Mouse (Mus musculus) ovary, adult 18-20 months (tissue): ENCODE results near the gene Gm20388.

Experiments used
- DNase-seq: peaks from one replicate; pipeline ENCODE4 v3.0.0; 2022; ENCODE audit warnings: low spot score, mixed read lengths

Gene Gm20388

GRCm38 (mm10) chr8:121213236-121213635, 1302.6 kb downstream of the Gm20388 start:
- DNase-seq = no peak

GRCm38 (mm10) chr8:121213651-121214050, 1303.0 kb downstream of the Gm20388 start:
- DNase-seq = no peak

- no peak for DNase-seq
These were observed 1304.3 kb downstream of the Gm20388 start for GRCm38 (mm10) chr8:121214975-121215374.

DNA sequence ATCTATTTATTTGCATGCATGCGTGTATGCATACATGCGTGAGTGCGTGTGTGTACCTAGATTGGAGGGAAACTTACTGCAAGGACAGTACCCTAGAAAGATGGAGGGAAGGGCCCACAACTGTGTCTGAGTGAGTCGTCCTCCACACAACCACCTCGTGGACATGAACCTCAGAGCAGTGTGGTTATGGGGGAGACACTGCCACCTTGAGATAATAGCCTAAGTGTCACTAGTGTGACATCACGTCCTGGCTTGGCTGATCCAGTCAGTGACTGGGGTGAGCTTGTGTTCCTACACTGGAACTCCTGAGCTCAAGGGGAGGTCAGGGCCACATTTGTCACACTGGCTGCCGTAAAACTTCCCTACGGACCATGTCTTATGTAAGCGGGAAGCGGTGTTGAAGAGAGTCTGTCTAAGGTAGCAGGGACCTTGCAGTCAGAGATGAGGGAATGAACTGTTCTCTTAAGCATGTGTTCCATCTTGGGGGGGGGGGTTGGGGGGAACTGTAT, 1305.9 kb downstream of the Gm20388 start:
- no peak for DNase-seq

DNA sequence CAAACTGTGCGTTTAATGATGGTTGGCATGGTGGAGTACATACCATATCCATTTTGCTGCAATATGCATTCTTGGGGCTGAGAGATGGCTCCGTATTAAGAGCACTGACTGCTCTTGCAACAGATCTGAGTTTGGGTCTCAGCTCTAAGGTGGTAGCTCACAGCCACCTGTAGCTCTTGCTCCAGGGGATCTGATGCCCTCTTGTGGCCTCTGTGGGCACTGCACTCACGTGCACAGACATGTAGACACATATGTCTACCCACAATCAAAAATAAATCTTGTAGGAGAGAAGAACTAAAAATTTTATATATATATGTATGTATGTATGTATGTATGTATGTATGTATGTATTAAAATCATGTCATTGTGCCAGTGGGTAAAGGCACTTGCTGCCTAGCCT, 1307.8 kb downstream of the Gm20388 start:
- DNase-seq = no peak

GRCm38 (mm10) chr8:121220103-121220899, 1309.7 kb downstream of the Gm20388 start:
- DNase-seq = no peak

GRCm38 (mm10) chr8:121224709-121225108, 1314.1 kb downstream of the Gm20388 start:
- DNase-seq = no peak

DNA sequence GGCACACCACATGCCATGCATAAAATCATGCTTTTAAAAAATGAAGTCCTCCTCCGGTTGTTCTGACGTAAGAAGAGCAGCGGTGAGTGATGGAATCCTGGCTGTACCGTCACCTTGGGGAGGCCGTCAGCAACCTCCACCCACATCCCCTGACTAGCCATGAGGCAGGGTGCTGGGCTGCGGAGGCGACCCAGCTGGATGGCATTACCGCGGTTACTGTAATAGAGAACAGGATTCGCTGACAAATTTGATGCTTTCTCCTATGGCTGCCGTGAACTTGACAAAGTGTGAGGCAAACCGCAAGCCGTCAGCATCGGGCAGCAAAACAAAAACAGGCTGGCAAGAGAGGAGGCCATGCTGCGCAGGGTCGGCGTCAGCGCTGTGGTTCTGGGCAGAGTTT, 1317.1 kb downstream of the Gm20388 start:
- no peak for DNase-seq

GRCm38 (mm10) chr8:121228892-121229291, 1318.3 kb downstream of the Gm20388 start:
- DNase-seq = no peak

- DNase-seq = no peak
These were observed 1318.9 kb downstream of the Gm20388 start for GRCm38 (mm10) chr8:121229550-121229949.

DNA sequence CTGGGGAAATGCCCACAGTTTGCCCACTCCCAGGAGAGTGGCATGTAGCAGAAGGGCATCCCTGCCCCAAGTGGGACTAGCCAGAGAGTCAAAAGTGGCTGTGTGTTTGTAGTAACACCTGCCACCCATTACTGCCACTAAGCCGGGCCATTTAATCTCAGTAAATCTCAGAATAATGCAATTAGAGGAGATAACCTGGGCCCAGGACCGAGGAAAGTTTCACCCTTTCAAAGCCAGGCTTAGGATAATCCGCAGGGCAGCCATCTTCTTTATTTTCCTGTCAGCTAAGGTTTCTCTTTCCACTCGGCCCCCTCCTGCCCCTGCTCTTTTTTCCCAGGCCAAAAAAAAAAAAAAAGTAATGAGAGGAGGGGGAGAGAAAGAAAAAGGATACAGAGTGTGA, 1322.6 kb downstream of the Gm20388 start:
- DNase-seq = no peak

GRCm38 (mm10) chr8:121234915-121235314, 1324.3 kb downstream of the Gm20388 start:
- DNase-seq = no peak

DNA sequence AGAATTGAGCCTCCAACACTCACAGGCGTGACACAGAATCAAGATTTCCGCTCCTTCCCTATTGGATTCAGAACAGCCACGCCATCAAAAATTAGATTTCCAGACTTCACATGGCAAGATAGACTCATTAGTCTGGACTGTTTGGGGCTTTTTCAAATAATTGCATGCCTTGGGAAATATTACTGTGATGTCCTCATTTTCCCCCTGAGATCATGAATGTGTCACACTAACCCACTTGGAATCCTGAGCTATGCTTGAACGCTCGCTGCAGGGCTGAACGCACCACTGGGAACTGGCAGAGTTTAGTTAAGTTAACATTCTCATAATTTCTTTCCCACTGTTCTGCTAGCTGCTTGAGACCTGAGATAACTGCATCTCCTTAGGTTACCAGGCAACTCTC, 1329.0 kb downstream of the Gm20388 start:
- DNase-seq = no peak

DNA sequence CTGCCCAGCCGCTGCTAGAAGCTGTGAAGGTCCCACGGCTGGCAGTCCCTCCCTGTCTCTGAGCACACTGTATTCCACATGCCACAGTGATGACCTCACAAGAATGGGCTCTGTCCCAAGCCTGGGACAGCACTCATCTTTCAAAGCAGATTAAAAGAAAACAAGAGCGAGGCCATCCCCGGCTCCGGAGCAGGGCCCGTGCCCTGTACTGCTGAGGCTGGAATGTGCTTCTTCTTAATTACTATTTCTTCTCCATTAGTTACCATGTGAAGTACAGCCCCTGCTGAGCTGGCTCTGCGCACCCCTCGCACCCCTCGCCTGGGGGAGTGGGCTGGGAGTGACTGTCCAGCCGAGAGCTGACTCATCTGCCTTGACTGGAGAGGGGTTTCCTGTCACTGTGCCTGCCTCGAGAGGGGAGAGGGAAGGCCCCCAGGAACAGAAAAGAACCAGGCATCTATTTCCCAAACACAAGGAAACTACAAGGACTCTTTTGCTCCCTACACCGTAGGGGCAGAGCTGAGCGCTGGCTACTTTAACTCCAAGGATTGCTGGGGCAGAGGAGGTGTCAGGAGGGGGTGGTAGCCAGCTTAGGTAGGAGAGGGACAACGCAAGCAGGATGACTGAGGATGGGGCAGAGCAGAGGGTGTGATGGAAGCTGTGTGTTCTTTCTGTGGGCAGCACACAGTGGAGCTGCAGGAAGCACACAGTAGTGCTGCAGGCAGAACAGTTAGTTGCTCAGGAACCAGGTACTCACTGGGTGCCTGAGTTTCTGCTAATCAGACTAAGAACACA, 1331.3 kb downstream of the Gm20388 start:
- DNase-seq = peak; percentile 58

- no peak for DNase-seq
These were observed 1332.0 kb downstream of the Gm20388 start for GRCm38 (mm10) chr8:121242671-121243070.

- DNase-seq = no peak
These were observed 1338.2 kb downstream of the Gm20388 start for GRCm38 (mm10) chr8:121248823-121249222.

DNA sequence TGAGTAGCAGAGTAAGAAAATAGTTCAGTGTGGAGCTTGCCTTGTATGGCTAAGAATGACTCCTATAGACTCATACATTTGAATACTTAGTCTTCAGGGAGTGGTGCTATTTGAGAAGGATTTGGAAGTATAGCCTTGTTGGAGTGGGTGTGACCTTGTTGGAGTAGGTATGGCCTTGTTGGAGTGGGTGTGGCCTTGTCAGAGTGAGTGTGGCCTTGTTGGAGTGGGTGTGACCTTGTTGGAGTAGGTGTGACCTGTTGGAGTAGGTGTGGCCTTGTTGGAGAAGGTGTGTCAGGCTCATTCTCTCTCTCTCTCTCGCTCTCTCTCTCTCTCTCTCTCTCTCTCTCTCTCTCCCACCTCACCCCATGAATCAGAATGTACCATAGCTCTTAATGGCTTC, 1338.8 kb downstream of the Gm20388 start:
- no peak for DNase-seq

DNA sequence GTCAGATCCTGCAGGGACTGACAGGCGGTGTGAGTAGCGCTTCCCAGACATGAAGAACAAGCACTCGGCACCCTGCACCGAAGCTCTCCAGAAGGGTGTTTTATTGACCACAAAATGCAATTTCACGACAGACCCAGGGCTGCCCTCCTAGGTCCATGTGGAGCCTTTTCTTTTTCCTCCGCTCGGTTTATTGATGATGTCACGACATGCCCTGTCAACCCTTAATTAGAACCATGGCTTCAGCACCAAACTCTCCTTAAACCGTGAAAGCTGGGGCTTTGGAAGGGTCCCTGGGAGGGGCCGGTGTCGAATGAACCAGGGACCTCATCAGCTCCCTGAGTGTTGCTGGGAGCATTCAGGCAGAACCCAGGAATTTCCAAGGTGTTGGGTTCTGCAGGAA, 1340.4 kb downstream of the Gm20388 start:
- DNase-seq = no peak

- no peak for DNase-seq
These were observed 1345.2 kb downstream of the Gm20388 start for GRCm38 (mm10) chr8:121255727-121256265.

GRCm38 (mm10) chr8:121258126-121258792, 1347.6 kb downstream of the Gm20388 start:
- DNase-seq = no peak

- DNase-seq = no peak
These were observed 1352.2 kb downstream of the Gm20388 start for GRCm38 (mm10) chr8:121262728-121263389.

DNA sequence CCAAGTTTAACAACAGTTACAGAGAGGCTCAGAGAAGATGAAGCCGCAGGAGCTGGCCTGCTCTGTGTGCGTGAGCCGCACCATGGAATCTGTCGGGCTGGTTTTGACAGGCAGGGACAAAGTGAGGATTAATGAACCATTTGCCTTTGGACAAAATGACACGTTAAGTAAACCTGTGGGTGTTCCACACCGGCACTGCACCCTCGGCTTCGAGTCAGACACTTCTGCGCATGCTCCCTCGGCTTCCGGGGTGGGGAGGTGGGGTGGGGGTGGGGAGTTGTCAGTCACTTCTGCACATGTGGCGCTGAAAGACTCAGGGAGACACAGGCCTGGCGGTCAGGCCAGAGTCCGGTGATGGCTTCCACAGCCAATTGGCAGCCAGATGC, 1352.7 kb downstream of the Gm20388 start:
- no peak for DNase-seq
